Mouse (Mus musculus): ENCODE measurements around the gene Dock3. TPM values are rescaled to one million over a fixed set of nuclear protein-coding genes. Genes with fewer than 3 reads are reported as not detected.

Gene Dock3
- polyA plus RNA-seq, 1 experiment from 2014 or later: 0.57 TPM

DNA sequence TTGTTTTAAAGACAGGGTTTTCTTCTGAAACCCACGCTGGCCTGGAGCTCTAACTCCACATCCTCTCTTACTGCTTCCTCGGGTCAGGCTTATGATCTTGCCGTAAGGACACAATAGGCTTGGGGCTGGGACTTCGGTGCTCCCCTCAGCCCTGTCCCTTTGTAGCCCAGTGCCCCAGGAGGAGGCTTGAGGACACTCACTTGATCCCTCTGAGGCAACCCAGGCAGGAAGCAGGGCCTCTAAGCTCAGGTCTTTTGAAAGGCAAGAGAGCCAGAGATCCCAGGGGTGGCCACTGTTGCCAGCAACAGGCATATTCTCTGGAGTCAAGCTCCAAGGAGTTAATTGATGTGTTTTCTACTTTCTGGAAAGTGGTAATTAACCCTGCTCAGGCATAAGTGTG, 352.2 kb downstream of the Dock3 start:
- WGBS: 75% methylated on average over 4 of the region's 4 CpGs
- Histone ChIP-seq H3K4me3 (no peak overlapping the region), H3K9me3 (no peaks in the 10 kb centered on the region), H3K27me3 (ENCODE audit: insufficient read depth, poor library complexity, severe bottlenecking) (no peaks in the 10 kb centered on the region), H3K27ac (no peak overlapping the region), H3K36me3 (peaks cover 91% of the 10 kb centered on the region), H3K4me1 (peaks cover 17% of the 10 kb centered on the region)
- DNase-seq (ENCODE audit: low spot score): peak; percentile 66

DNA sequence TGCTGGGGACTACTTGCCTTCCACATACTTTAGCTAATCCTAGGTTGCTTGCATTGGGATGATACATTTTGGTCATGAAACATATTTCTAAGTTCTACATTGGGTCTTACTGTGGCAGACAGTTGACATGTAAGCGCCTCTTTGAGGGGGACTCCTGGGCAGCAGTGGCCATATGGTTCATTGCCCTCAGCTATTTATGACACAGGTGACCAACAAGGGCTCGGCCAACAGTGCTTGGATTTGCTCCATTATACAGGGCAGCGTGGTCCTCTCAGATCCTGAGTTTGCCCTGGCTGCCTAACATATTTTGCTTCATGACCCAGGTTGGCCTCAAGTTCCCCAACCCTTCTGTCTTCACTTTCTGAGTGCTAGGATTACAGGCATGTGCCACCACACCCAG, 355.0 kb downstream of the Dock3 start:
- 88% methylated on average over 3 of the region's 3 CpGs for WGBS
- no peak for DNase-seq (ENCODE audit: low spot score)
- no peak overlapping the region for H3K4me3 ChIP-seq
- no peaks in the 10 kb centered on the region for H3K27me3 ChIP-seq (ENCODE audit: insufficient read depth, poor library complexity, severe bottlenecking)
- H3K4me1 ChIP-seq: 0 out of 2 replicates have a peak, but pooled peaks cover 3% of the 10 kb centered on the region
- no peaks in the 10 kb centered on the region for H3K9me3 ChIP-seq
- H3K27ac ChIP-seq: no peak overlapping the region
- peaks cover 82% of the 10 kb centered on the region for H3K36me3 ChIP-seq

DNA sequence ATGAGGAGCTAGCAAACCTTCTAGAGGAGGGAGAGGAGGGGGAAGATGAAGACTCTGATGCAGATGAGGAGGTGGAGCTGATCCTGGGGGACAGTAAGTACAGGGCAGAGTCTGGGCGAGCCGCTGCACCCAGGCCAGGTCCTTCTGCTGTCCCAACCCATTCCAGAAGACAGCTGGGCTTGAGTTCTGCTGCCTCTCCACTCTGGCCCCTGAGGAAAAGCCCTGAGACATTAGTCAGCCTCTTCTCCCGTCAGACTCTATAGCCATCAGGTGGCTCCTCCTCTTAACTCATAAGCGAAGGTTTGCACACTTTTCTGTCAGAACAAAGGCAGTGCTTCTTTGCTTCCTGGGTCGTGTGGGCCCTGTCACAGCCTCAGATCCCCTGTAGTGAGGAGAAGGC, 357.5 kb downstream of the Dock3 start:
- H3K36me3 ChIP-seq: peaks cover 69% of the 10 kb centered on the region
- no peak overlapping the region for H3K27ac ChIP-seq
- H3K4me3 ChIP-seq: no peak overlapping the region
- H3K27me3 ChIP-seq (ENCODE audit: insufficient read depth, poor library complexity, severe bottlenecking): no peaks in the 10 kb centered on the region
- H3K4me1 ChIP-seq: no peaks in the 10 kb centered on the region
- DNase-seq (ENCODE audit: low spot score): peak; percentile 65
- no peaks in the 10 kb centered on the region for H3K9me3 ChIP-seq
- 84% methylated on average over 5 of the region's 5 CpGs for WGBS

DNA sequence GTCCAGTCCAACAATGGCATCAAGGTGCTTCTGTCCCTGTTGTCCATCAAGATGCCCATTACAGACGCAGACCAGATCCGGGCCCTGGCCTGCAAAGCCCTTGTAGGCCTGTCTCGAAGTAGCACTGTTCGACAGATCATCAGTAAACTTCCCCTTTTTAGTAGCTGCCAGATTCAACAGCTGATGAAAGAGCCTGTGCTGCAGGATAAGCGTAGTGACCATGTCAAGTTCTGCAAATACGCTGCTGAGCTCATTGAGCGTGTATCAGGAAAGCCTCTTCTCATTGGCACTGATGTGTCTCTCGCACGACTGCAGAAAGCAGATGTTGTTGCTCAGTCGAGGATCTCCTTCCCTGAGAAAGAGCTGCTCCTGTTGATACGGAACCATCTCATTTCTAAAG, 373.7 kb downstream of the Dock3 start:
- H3K36me3 ChIP-seq: peaks cover 88% of the 10 kb centered on the region

DNA sequence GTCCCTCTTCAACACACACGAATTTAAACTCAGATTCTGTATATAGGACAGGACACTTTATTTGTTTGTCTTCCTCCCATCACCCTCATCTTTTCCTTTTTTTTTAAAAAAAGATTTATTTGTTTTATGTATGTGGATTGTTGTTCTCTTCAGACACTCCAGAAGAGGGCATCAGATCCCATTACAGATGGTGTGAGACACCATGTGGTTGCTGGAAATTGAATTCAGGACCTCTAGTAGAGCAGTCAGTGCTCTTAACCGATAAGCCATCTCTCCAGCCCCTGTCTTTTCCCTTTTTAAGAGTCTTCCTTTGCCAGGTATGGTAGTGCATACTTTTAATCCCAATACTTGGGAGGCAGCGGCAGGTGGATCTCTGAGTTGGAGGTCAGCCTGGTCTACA, 375.0 kb downstream of the Dock3 start:
- no peaks in the 10 kb centered on the region for H3K4me1 ChIP-seq

More for the DNA sequence above, 373.7 kb downstream of the Dock3 start:
- H3K4me1 ChIP-seq: no peaks in the 10 kb centered on the region
- DNase-seq (ENCODE audit: low spot score): no peak
- WGBS: 86% methylated on average over 11 of the region's 11 CpGs
- H3K27me3 ChIP-seq (ENCODE audit: insufficient read depth, poor library complexity, severe bottlenecking): no peaks in the 10 kb centered on the region
- no peak overlapping the region for H3K4me3 ChIP-seq
- no peak overlapping the region for H3K27ac ChIP-seq
- no peaks in the 10 kb centered on the region for H3K9me3 ChIP-seq

More for the DNA sequence above, 375.0 kb downstream of the Dock3 start:
- Histone ChIP-seq H3K9me3 (no peaks in the 10 kb centered on the region), H3K36me3 (peaks cover 90% of the 10 kb centered on the region), H3K27ac (no peak overlapping the region), H3K4me3 (no peak overlapping the region), H3K27me3 (ENCODE audit: insufficient read depth, poor library complexity, severe bottlenecking) (no peaks in the 10 kb centered on the region)
- WGBS: 85% methylated on average over 3 of the region's 3 CpGs
- DNase-seq (ENCODE audit: low spot score): no peak

Small RNA genes within 50 kb of the gene (microRNA-seq; reads per million reads assigned to microRNA genes)
- gene Gm22238: not detected

Other genes with a start within 250 kb of the Dock3 start
- gene Mapkapk3, start 58.0 kb upstream of the Dock3 start, polyA plus RNA-seq (2016; fragmentation: Nextera tagmentation; extraction: Ambion mirVana): 7.1 and 10.1 TPM in 2 replicates
- gene Cish, start 64.1 kb upstream of the Dock3 start, polyA plus RNA-seq (2016; fragmentation: Nextera tagmentation; extraction: Ambion mirVana): 9.4 and 13.2 TPM in 2 replicates
- gene Hemk1, start 106.4 kb upstream of the Dock3 start, polyA plus RNA-seq (2016; fragmentation: Nextera tagmentation; extraction: Ambion mirVana): 13.4 and 14.6 TPM in 2 replicates
- gene 6430571L13Rik, start 108.7 kb upstream of the Dock3 start, polyA plus RNA-seq (2016; fragmentation: Nextera tagmentation; extraction: Ambion mirVana): 0.74 and 1.2 TPM in 2 replicates
- 6.8 TPM in 2 replicates for gene Cacna2d2, start 167.7 kb upstream of the Dock3 start, polyA plus RNA-seq (2016; fragmentation: Nextera tagmentation; extraction: Ambion mirVana)